Mouse (Mus musculus): ENCODE data around the gene Babam1. TPM values are rescaled to one million over a fixed set of nuclear protein-coding genes. Genes with fewer than 3 reads are reported as not detected.

The Babam1 gene
- polyA plus RNA-seq (2016; fragmentation: Nextera tagmentation; extraction: Ambion mirVana), result 79.0 and 82.6 TPM in 2 replicates

GRCm38 (mm10) chr8:71396639-71397305, at the start of gene Babam1:
Babam1 (plus strand) TSS chr8:71396861.
- peaks cover 35% of the 10 kb centered on the region for H3K4me1 ChIP-seq
- under 1% methylated on average over 34 of the region's 34 CpGs for WGBS (ENCODE audit: insufficient replicate concordance)
- peak within 1 kb of the TSS; percentile 86 for H3K9ac ChIP-seq
- peak within 1 kb of the TSS; percentile 91 for H3K4me3 ChIP-seq
- ATAC-seq, result peak; percentile 95
- peak within 1 kb of the TSS; percentile 77 for H3K27ac ChIP-seq
- H3K27me3 ChIP-seq (replicated peaks), result no peaks in the 10 kb centered on the region
- H3K9me3 ChIP-seq (replicated peaks), result no peaks in the 10 kb centered on the region
- peaks cover 28% of the 10 kb centered on the region for H3K36me3 ChIP-seq
- H3K4me2 ChIP-seq, result peak within 1 kb of the TSS; percentile 90

GRCm38 (mm10) chr8:71351117-71351516, 45.5 kb upstream of the Babam1 start:
- WGBS (ENCODE audit: insufficient replicate concordance), result 72% methylated on average over 3 of the region's 3 CpGs
- no peaks in the 10 kb centered on the region for H3K9me3 ChIP-seq (replicated peaks)
- no peak overlapping the region for H3K27ac ChIP-seq
- no peak overlapping the region for H3K9ac ChIP-seq
- no peaks in the 10 kb centered on the region for H3K4me1 ChIP-seq
- H3K27me3 ChIP-seq (replicated peaks), result no peaks in the 10 kb centered on the region
- no peak overlapping the region for H3K4me2 ChIP-seq
- H3K36me3 ChIP-seq, result peaks cover 100% of the 10 kb centered on the region
- no peak for ATAC-seq
- no peak overlapping the region for H3K4me3 ChIP-seq

- Histone ChIP-seq H3K27me3 (replicated peaks) (no peaks in the 10 kb centered on the region), H3K36me3 (peaks cover 100% of the 10 kb centered on the region), H3K9ac (no peak overlapping the region), H3K9me3 (replicated peaks) (no peaks in the 10 kb centered on the region), H3K4me2 (no peak overlapping the region), H3K27ac (no peak overlapping the region), H3K4me1 (no peaks in the 10 kb centered on the region), H3K4me3 (no peak overlapping the region)
- no peak for ATAC-seq
- WGBS (ENCODE audit: insufficient replicate concordance), result 73% methylated on average over 1 of the region's 1 CpGs
Observed at GRCm38 (mm10) chr8:71351520-71351919, 45.1 kb upstream of the Babam1 start.

- peaks cover 81% of the 10 kb centered on the region for H3K36me3 ChIP-seq
- no peaks in the 10 kb centered on the region for H3K9me3 ChIP-seq (replicated peaks)
- no peak overlapping the region for H3K4me3 ChIP-seq
- 80% methylated on average over 3 of the region's 3 CpGs for WGBS (ENCODE audit: insufficient replicate concordance)
- H3K4me1 ChIP-seq, result no peaks in the 10 kb centered on the region
- ATAC-seq, result no peak
- H3K27me3 ChIP-seq (replicated peaks), result no peaks in the 10 kb centered on the region
- H3K4me2 ChIP-seq, result no peak overlapping the region
- H3K9ac ChIP-seq, result 0 out of 2 replicates have a peak overlapping the region, but pooled peaks have one; percentile 0
- no peak overlapping the region for H3K27ac ChIP-seq
Observed at GRCm38 (mm10) chr8:71358026-71358425, 38.6 kb upstream of the Babam1 start.

GRCm38 (mm10) chr8:71366771-71367528, 29.7 kb upstream of the Babam1 start, which contains the start of gene Use1:
Use1 (plus strand) TSS chr8:71366848.
- no peaks in the 10 kb centered on the region for H3K9me3 ChIP-seq (replicated peaks)
- peak within 1 kb of the TSS; percentile 94 for H3K4me2 ChIP-seq
- under 1% methylated on average over 56 of the region's 56 CpGs for WGBS (ENCODE audit: insufficient replicate concordance)
- H3K27ac ChIP-seq, result peak within 1 kb of the TSS; percentile 91
- H3K9ac ChIP-seq, result peak within 1 kb of the TSS; percentile 79
- peak; percentile 77 for ATAC-seq
- H3K4me1 ChIP-seq, result peaks cover 49% of the 10 kb centered on the region
- peak within 1 kb of the TSS; percentile 79 for H3K4me3 ChIP-seq
- H3K27me3 ChIP-seq (replicated peaks), result no peaks in the 10 kb centered on the region
- peaks cover 20% of the 10 kb centered on the region for H3K36me3 ChIP-seq

GRCm38 (mm10) chr8:71367529-71368176, 29.0 kb upstream of the Babam1 start:
- Histone ChIP-seq H3K4me1 (peaks cover 55% of the 10 kb centered on the region), H3K4me2 (peak overlapping the region; percentile 94), H3K27me3 (replicated peaks) (no peaks in the 10 kb centered on the region), H3K27ac (peak overlapping the region; percentile 91), H3K9me3 (replicated peaks) (no peaks in the 10 kb centered on the region), H3K4me3 (peak overlapping the region; percentile 79), H3K9ac (peak overlapping the region; percentile 79), H3K36me3 (peaks cover 20% of the 10 kb centered on the region)
- no peak for ATAC-seq
- 27% methylated on average over 17 of the region's 17 CpGs for WGBS (ENCODE audit: insufficient replicate concordance)

- peak overlapping the region; percentile 79; the same call in 1 of the 2 replicates for H3K4me3 ChIP-seq
- H3K36me3 ChIP-seq, result peaks cover 26% of the 10 kb centered on the region
- H3K4me1 ChIP-seq, result peaks cover 55% of the 10 kb centered on the region
- H3K27ac ChIP-seq, result peak overlapping the region; percentile 91
- peak overlapping the region; percentile 94 for H3K4me2 ChIP-seq
- no peak for ATAC-seq
- no peaks in the 10 kb centered on the region for H3K27me3 ChIP-seq (replicated peaks)
- H3K9ac ChIP-seq, result peak overlapping the region; percentile 79
- no peaks in the 10 kb centered on the region for H3K9me3 ChIP-seq (replicated peaks)
Observed at GRCm38 (mm10) chr8:71368366-71368765, 28.3 kb upstream of the Babam1 start.

- H3K4me1 ChIP-seq, result peaks cover 55% of the 10 kb centered on the region
- WGBS (ENCODE audit: insufficient replicate concordance), result 86% methylated on average over 10 of the region's 10 CpGs
- H3K4me3 ChIP-seq, result no peak overlapping the region
- H3K9ac ChIP-seq, result peak overlapping the region; percentile 23; the same call in 1 of the 2 replicates
- peak overlapping the region; percentile 91 for H3K27ac ChIP-seq
- H3K27me3 ChIP-seq (replicated peaks), result no peaks in the 10 kb centered on the region
- H3K4me2 ChIP-seq, result peak overlapping the region; percentile 94
- peaks cover 34% of the 10 kb centered on the region for H3K36me3 ChIP-seq
- H3K9me3 ChIP-seq (replicated peaks), result no peaks in the 10 kb centered on the region
- ATAC-seq, result no peak
Observed at GRCm38 (mm10) chr8:71369040-71369718, 27.5 kb upstream of the Babam1 start.

- 5% methylated on average over 5 of the region's 5 CpGs for whole genome bisulfite sequencing (ENCODE audit: insufficient replicate concordance)
- peak overlapping the region; percentile 77 for H3K9ac ChIP-seq
- H3K27ac ChIP-seq, result peak overlapping the region; percentile 85
- H3K4me2 ChIP-seq, result peak overlapping the region; percentile 71
- no peaks in the 10 kb centered on the region for H3K9me3 ChIP-seq (replicated peaks)
- H3K36me3 ChIP-seq, result peaks cover 50% of the 10 kb centered on the region
- peaks cover 2% of the 10 kb centered on the region for H3K27me3 ChIP-seq (replicated peaks)
- H3K4me3 ChIP-seq, result peak overlapping the region; percentile 76
- ATAC-seq, result no peak
- peaks cover 69% of the 10 kb centered on the region for H3K4me1 ChIP-seq
Observed at GRCm38 (mm10) chr8:71370711-71371235, 25.9 kb upstream of the Babam1 start.

- WGBS (ENCODE audit: insufficient replicate concordance), result under 1% methylated on average over 68 of the region's 68 CpGs
- peaks cover 70% of the 10 kb centered on the region for H3K4me1 ChIP-seq
Observed at GRCm38 (mm10) chr8:71371236-71371848, 25.3 kb upstream of the Babam1 start, which contains the start of gene Ocel1. Ocel1 (plus strand) TSS chr8:71371298.

GRCm38 (mm10) chr8:71372427-71372826, 24.2 kb upstream of the Babam1 start:
- ATAC-seq, result no peak
- H3K9me3 ChIP-seq (replicated peaks), result no peaks in the 10 kb centered on the region
- H3K4me1 ChIP-seq, result peaks cover 74% of the 10 kb centered on the region
- 88% methylated on average over 12 of the region's 12 CpGs for WGBS (ENCODE audit: insufficient replicate concordance)
- peaks cover 54% of the 10 kb centered on the region for H3K36me3 ChIP-seq
- no peak overlapping the region for H3K27ac ChIP-seq
- H3K27me3 ChIP-seq (replicated peaks), result peaks cover 19% of the 10 kb centered on the region
- H3K4me2 ChIP-seq, result peak overlapping the region; percentile 71; the same call in 1 of the 2 replicates
- no peak overlapping the region for H3K9ac ChIP-seq
- H3K4me3 ChIP-seq, result no peak overlapping the region

More at GRCm38 (mm10) chr8:71371236-71371848, 25.3 kb upstream of the Babam1 start, which contains the start of gene Ocel1:
- Histone ChIP-seq H3K27ac (peak within 1 kb of the TSS; percentile 85), H3K4me2 (peak within 1 kb of the TSS; percentile 71), H3K27me3 (replicated peaks) (peaks cover 8% of the 10 kb centered on the region), H3K4me3 (peak within 1 kb of the TSS; percentile 76), H3K36me3 (peaks cover 54% of the 10 kb centered on the region), H3K9ac (peak within 1 kb of the TSS; percentile 77), H3K9me3 (replicated peaks) (no peaks in the 10 kb centered on the region)
- peak; percentile 87 for ATAC-seq

All from liver, embryonic 12.5 days (tissue).